Mouse (Mus musculus) right cerebral cortex, postnatal 4 days (tissue): ENCODE results near the gene Grb2.
"Not testable (repeated sequence)": the region's sequence is repeated elsewhere in the genome, so short reads cannot be mapped to it uniquely, and the experiment has no call there.

Experiments used
- DNase-seq: peaks from one replicate; pipeline ENCODE4 v3.0.0-alpha.2; 2022

Grb2 gene

GRCm38 (mm10) chr11:115684877-115685276 lies 23.5 kb downstream of the Grb2 start:
- DNase-seq, result no peak

DNA sequence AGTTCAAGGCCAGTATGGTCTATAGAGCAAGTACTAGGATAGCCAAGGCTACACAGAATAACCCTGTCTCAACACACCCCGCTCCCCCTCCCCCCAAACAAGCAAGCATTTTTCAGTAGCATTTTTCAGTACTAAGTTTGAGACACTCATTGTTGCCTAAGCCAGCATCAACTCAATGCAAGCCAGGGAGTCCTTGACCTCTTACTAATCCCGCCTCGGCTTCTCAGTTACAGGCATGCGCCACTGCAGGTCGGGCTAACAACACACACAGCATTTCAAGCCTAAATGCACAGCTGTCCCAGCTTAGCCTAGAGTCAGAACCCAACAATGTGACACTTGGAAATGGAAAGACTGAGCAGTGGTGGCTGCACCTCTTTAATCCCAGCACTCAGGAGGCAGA lies 25.1 kb downstream of the Grb2 start:
- DNase-seq, result no peak

DNA sequence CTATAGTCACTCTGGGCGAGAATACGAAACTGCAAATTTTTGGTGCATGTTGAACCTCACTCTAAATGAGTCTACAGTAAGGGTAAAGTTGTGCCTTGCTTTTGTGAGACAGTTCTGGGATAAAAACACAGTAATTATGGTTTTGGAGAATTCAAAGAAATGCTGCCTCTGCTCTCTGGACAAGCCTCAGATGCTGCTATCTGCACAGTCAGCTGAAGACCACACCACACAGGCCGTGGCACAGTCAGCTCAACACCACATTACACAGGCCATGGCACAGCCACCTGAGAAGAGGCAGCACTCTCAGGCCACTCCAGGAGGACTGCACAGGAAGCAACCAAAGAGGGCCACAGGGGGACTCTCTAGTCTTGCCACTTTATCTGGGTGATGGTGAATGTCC lies 26.0 kb downstream of the Grb2 start:
- no peak for DNase-seq

DNA sequence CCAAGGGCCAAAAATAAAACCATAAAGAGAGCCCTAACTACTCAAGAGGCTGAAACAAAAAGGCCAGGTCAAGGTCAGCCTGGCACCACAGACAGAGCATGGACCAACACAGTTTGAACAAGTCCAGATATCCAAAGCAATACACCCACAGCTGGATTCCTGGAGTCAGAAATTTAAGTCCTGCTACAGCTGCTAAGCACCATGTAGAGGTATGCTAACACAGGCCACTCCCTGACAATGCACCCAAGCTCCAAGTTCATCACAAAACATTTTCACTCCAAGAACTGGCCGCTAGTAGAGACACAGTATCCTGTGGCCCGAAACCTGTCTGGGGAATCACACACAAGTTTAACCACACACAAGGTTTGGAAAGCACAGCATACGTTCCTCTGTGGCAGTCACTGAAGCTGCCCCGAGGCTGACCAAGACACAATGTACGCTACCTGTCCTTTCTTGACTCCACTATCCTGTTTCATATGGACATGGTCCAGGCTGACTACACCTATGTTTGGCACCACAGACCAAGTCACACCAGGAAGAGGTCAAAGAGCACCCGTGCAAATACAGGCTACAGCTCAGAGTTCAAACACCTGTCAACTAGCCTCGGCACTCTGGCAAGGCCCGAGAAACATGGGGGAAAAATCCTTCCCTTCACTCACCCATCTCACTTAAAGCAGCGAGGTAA lies 28.7 kb downstream of the Grb2 start:
- no peak for DNase-seq

- no peak for DNase-seq
Observed at GRCm38 (mm10) chr11:115678861-115679260, 29.5 kb downstream of the Grb2 start.

DNA sequence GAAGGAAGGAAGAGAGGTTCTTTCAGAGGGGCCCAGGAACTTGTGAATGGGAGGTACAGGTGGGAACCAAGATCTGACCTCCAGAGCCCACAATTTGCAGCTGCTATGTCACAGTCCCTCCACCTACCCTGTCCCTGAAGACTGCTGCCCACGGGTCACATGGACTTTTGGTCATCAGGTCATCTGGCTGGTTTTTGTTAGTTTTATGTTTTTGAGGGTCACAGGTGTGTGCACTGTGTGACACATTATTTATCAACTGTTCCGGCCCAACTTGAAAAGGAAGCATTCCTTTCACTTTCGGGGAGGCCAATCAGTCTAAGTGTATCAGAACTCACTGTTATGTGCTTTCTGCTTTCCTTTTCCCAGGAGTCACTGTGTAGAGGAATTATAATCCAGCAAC lies 30.9 kb downstream of the Grb2 start:
- no peak for DNase-seq

DNA sequence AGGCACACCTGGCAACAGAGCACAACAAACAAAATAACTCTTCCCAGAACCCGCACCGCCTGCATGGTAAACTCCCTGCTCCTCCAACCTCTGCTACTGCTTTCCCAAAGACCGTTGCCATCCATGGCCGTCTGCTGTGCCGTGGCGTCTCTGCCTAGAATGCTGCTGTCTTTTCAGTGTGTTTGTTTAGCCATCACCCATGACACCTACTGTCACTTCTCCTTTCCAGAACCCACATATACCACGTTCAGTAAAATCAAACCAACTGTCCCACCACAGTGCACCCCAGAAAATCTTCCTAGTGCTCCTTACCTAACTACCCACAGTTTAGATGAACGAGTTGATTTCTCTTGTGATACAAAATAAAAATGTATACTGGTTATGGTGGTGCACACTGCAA lies 31.7 kb downstream of the Grb2 start:
- no peak for DNase-seq

- no peak for DNase-seq
Observed at GRCm38 (mm10) chr11:115674235-115674865, 34.0 kb downstream of the Grb2 start.

- peak; percentile 35 for DNase-seq
Observed at GRCm38 (mm10) chr11:115673471-115674234, 34.7 kb downstream of the Grb2 start.

DNA sequence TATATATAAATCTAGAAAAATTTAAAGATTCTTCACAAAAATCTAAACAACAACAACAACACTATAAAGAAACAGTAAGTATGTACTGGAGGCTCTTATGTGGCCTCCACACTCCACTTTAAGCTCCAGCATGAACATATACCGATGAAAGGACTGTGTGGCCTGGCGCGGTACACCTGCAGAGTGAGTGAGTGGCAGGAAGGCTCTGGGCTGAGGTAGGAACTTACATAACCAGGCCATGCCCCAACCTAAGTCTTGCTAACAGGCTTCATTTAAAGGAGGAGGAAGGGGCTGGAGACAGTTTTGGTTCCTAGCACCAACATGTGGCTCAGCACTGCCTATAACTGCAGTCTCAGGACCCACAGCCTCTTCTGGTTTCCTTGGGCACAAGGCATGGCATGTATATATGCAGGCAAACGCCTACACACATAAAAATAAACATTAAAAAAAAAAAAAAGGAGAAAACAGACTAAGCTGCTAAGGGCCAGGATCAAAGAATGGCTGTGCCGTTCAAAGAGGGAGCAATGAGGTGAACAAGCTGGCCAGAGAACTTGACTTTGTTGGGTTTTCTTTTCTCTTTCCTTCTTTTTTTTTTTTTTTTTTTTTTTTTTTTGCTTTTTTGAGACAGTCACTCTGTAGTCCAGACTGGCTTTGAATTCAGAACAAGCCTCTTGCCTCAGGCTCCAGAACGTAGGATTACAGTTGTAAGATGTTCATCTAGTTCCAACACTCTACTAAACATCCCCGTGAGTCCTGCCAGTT lies 36.0 kb downstream of the Grb2 start:
- no peak for DNase-seq

- DNase-seq, result no peak
Observed at GRCm38 (mm10) chr11:115670451-115671050, 37.8 kb downstream of the Grb2 start.

DNA sequence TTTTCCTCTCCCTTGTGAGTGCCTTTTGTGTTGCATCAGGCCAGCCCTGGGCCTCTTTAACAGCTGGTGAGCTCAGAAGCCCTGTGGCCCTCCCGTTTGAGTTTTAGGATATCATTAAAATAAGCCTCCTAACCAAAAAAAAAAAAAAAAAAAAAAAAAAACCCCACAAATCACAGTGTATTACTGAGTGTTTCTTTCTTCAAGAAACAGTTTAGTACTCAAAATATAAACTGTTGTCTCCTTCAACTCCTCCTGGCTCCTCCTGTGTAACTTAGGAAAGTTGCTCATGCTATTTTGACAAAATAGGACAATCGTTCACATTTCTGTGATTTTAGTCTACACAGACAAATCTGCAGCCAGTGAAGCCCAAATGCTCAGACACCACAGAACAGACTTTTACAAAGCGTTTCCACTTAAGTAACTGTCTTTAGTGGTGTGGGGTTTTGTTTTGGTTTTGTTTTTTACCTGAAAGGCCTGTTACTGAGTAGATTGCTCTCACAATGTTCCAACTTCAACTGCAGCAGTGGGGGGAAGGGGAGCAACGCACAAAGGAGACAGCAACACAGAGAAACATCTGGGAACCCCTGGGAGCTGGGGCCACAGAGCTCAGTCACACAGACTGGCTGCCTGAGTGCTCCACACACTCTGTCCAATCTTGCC lies 44.6 kb downstream of the Grb2 start:
- no peak for DNase-seq

DNA sequence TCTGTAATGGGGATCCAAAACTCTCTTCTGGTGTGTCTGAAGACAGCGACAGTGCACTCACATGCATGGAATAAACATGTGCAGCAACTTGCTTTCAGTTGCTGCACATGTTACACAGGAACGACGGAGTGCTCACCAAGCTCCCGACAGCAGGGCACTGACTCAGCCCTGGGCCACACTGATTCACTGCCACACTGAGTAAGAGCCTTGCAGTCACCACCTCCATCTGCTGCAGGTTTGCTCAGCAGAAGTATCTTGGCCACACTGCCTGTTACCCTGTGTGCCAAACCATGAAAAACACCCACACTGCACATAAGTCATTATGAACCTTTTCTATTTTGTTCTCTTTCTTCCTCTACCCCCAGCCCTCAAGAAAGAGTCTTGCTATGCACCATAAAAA lies 48.0 kb downstream of the Grb2 start:
- DNase-seq, result no peak

GRCm38 (mm10) chr11:115658521-115658920 lies 49.9 kb downstream of the Grb2 start:
- no peak for DNase-seq

- no peak for DNase-seq
Observed at GRCm38 (mm10) chr11:115654128-115654527, 54.3 kb downstream of the Grb2 start.

DNA sequence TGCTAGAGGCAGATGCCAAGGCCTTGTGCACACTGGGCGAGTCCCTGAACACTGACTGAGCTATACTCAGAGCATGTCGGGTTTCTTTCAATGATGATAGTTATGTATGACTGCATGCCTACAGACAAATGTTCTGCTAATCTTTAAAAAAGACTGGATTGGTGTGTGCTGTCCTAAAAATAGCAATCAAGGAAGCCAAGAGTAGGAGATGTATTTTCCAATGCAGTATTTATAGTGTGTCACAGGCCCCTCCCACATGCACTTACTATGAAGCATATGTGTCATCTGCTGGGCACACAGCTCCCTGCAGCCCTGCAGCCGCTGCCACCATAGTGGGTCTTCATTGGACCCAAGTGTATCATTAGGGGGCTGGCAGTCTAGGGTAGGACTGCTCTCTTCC lies 55.2 kb downstream of the Grb2 start:
- no peak for DNase-seq

DNA sequence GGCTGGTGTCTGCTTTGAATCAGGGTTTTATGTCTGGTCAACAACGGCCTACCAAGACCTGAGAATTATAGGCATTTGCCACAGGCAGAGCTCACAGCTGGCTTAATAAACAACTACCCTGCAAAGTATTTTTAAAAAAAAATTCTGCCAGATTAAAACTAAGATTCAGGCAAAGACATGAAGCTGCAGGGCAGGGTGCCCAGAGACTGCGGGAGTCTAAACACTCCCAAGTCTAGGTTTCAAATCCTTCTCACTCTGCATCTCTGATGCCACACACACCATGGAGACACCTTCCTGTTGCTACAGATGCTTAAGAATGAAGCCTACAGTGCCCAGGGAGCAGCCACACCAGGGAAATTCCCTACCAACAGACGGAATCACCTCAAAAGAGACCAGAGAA lies 56.7 kb downstream of the Grb2 start:
- no peak for DNase-seq

GRCm38 (mm10) chr11:115649706-115650105 lies 58.7 kb downstream of the Grb2 start:
- no peak for DNase-seq

DNA sequence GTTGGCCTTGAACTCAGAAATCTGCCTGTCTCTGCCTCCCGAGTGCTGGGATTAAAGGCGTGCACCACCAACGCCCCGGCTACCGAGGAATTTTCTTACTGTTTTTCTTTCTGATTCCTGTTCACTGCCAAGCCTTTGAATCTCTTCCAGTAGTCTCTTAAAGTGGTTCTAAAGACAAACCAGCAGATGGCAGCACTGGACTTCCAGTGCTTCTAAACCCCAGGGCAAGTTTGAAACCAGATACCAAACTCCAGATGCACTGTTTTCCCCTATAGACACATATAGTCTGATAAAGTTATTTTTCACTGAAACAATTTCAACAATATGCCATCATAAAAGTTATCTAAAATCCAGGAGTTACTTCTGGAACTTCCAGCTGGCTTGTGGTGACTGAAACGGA lies 60.9 kb downstream of the Grb2 start:
- peak; percentile 59 for DNase-seq

- no peak for DNase-seq
Observed at GRCm38 (mm10) chr11:115646439-115646838, 62.0 kb downstream of the Grb2 start.

GRCm38 (mm10) chr11:115645498-115645897 lies 62.9 kb downstream of the Grb2 start:
- not testable (repeated sequence) for DNase-seq

DNA sequence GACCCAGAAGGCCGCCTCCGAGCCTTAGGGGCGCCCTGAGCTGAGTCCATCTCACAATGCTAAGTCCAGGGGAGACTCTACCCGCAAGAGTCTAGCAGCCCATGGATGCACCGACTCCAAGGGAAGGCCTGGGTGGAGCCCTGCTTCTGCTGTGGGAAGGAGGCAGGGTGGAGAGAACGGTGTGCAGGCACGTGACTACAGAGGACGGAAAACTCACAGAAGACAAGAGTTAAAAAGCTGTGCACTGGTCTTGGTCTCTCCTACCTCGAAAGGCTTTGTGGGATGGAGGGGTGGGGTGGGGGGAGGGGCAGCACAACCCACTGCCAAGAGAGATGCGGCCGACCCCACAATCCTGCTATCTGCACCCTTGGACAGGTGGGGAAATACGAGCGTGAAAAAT lies 64.1 kb downstream of the Grb2 start:
- DNase-seq, result no peak
